Mouse (Mus musculus) embryonic facial prominence, embryonic 11.5 days (tissue): ENCODE measurements around the gene Pde5a. TPM values are rescaled to one million over a fixed set of nuclear protein-coding genes. Genes with fewer than 3 reads are reported as not detected.

Experiments
- ATAC-seq: fragments of 200-750 bp; cut with Nextera tagmentation; replicated peaks from 2 replicates; pipeline ENCODE4 v1.8.0; 2017; ENCODE audit warnings: low read depth; ENCODE audit not compliant: insufficient number of reproducible peaks, low FRiP score, low TSS enrichment
- DNase-seq: peaks from one replicate; pipeline ENCODE4 v3.0.0-alpha.2; 2015; ENCODE audit warnings: low spot score
- H3K27ac ChIP-seq: fragments of 300-500 bp; sonication (generic); replicated peaks from 2 replicates; pipeline ENCODE4 v1.5.1; 2014; ENCODE audit warnings: mild to moderate bottlenecking, low read depth, low read length, control low read depth
- H3K27me3 ChIP-seq: fragments of 300-500 bp; sonication (generic); 2 replicates; pipeline ENCODE4 v1.6.1; 2014; ENCODE audit warnings: mild to moderate bottlenecking, low read length, moderate library complexity, mixed read lengths; ENCODE audit not compliant: control insufficient read depth, insufficient read depth
- H3K36me3 ChIP-seq: fragments of 300-500 bp; sonication (generic); replicated peaks from 2 replicates; pipeline ENCODE4 v1.6.1; 2014; ENCODE audit warnings: low read depth, mild to moderate bottlenecking, low read length, moderate library complexity, mixed read lengths; ENCODE audit not compliant: control insufficient read depth, insufficient read depth
- H3K4me1 ChIP-seq: fragments of 300-500 bp; sonication (generic); 2 replicates; pipeline ENCODE4 v1.6.1; 2014; ENCODE audit warnings: low read length, mixed read lengths; ENCODE audit not compliant: control insufficient read depth, insufficient read depth
- H3K4me2 ChIP-seq: fragments of 300-500 bp; sonication (generic); 2 replicates; pipeline ENCODE4 v1.6.1; 2014; ENCODE audit warnings: low read depth, mild to moderate bottlenecking, control low read depth, low read length, moderate library complexity
- H3K4me3 ChIP-seq: fragments of 300-500 bp; sonication (generic); 2 replicates; pipeline ENCODE4 v1.5.1; 2014; ENCODE audit warnings: low read depth, low read length, control low read depth
- H3K9ac ChIP-seq: fragments of 300-500 bp; sonication (generic); replicated peaks from 2 replicates; pipeline ENCODE4 v1.6.1; 2014; ENCODE audit warnings: mild to moderate bottlenecking, control low read depth, low read length
- H3K9me3 ChIP-seq: fragments of 300-500 bp; sonication (generic); replicated peaks from 2 replicates; pipeline ENCODE4 v1.6.1; 2016; ENCODE audit warnings: mild to moderate bottlenecking, low read length, inconsistent platforms, mixed read lengths; ENCODE audit not compliant: control insufficient read depth
- WGBS: fragments of 180-500 bp; shearing (Covaris S2); extraction: QIAGEN DNeasy Blood & Tissue Kit; methylation state at CpG from one replicate; pipeline ENCODE4 v1.1.7; 2014; 5-methylcytosine and 5-hydroxymethylcytosine counted together
- polyA plus RNA-seq: library from polyadenylated mRNA; unstranded; fragments of >200 nt; fragmentation: Nextera tagmentation; extraction: Ambion mirVana; gene quantifications from 2 replicates; pipeline ENCODE4 v1.2.1, GENCODE M21; 2014

The Pde5a gene
- polyA plus RNA-seq, 1 experiment from 2014 or later = 4.6 TPM

GRCm38 (mm10) chr3:122895189-122895731, 166.5 kb downstream of the Pde5a start:
- DNase-seq = no peak
- H3K36me3 ChIP-seq = no peaks in the 10 kb centered on the region
- no peak for ATAC-seq
- H3K9me3 ChIP-seq = no peaks in the 10 kb centered on the region
- no peak overlapping the region for H3K4me2 ChIP-seq
- H3K27me3 ChIP-seq = no peaks in the 10 kb centered on the region
- H3K4me1 ChIP-seq = no peaks in the 10 kb centered on the region
- no peak overlapping the region for H3K9ac ChIP-seq
- 78% methylated on average over 11 of the region's 11 CpGs for WGBS
- H3K27ac ChIP-seq = no peak overlapping the region
- no peak overlapping the region for H3K4me3 ChIP-seq

- no peak overlapping the region for H3K4me3 ChIP-seq
- no peak overlapping the region for H3K9ac ChIP-seq
- WGBS = 57% methylated on average over 6 of the region's 6 CpGs
- DNase-seq = no peak
- no peak for ATAC-seq
- no peaks in the 10 kb centered on the region for H3K27me3 ChIP-seq
- H3K9me3 ChIP-seq = no peaks in the 10 kb centered on the region
- no peaks in the 10 kb centered on the region for H3K36me3 ChIP-seq
- H3K27ac ChIP-seq = no peak overlapping the region
- no peak overlapping the region for H3K4me2 ChIP-seq
- no peaks in the 10 kb centered on the region for H3K4me1 ChIP-seq
Measured at GRCm38 (mm10) chr3:122898254-122898653, 169.5 kb downstream of the Pde5a start.

- WGBS = 43% methylated on average over 12 of the region's 12 CpGs
- no peak overlapping the region for H3K9ac ChIP-seq
- ATAC-seq = 0 out of 2 replicates have a peak, but pooled peaks have one; percentile 34
Measured at GRCm38 (mm10) chr3:122903746-122904433, 175.1 kb downstream of the Pde5a start.

GRCm38 (mm10) chr3:122907841-122908240, 179.1 kb downstream of the Pde5a start:
- no peak overlapping the region for H3K4me2 ChIP-seq
- no peak overlapping the region for H3K4me3 ChIP-seq
- DNase-seq (no peak), ATAC-seq (no peak)
- no peaks in the 10 kb centered on the region for H3K27me3 ChIP-seq
- no peaks in the 10 kb centered on the region for H3K9me3 ChIP-seq
- 83% methylated on average over 2 of the region's 2 CpGs for WGBS
- H3K36me3 ChIP-seq = no peaks in the 10 kb centered on the region
- no peaks in the 10 kb centered on the region for H3K4me1 ChIP-seq
- no peak overlapping the region for H3K9ac ChIP-seq
- H3K27ac ChIP-seq = no peak overlapping the region

More at GRCm38 (mm10) chr3:122903746-122904433, 175.1 kb downstream of the Pde5a start:
- Histone ChIP-seq H3K27me3 (no peaks in the 10 kb centered on the region), H3K4me2 (no peak overlapping the region), H3K27ac (no peak overlapping the region), H3K9me3 (no peaks in the 10 kb centered on the region), H3K4me1 (no peaks in the 10 kb centered on the region), H3K36me3 (no peaks in the 10 kb centered on the region), H3K4me3 (no peak overlapping the region)
- DNase-seq = peak; percentile 85

Other genes starting within 250 kb of the Pde5a start
- 74.2 and 77.4 TPM in 2 replicates for gene Fnbp1l, start 109.2 kb upstream of the Pde5a start, polyA plus RNA-seq
- gene Fabp2, start 166.1 kb downstream of the Pde5a start, polyA plus RNA-seq = not detected in 2 replicates
- not detected in 2 replicates for gene Gm10959, start 190.4 kb downstream of the Pde5a start, polyA plus RNA-seq
- gene 1810037I17Rik, start 195.3 kb downstream of the Pde5a start, polyA plus RNA-seq = 81.4 and 88.3 TPM in 2 replicates